Mouse (Mus musculus) C2C12 (cell line): ENCODE results near the gene Tbr1.

Experiments used
- CEBPB ChIP-seq: IDR thresholded peaks from one replicate; pipeline ENCODE4 v1.6.1; 2011; ENCODE audit warnings: low read depth, mild to moderate bottlenecking, control low read depth, moderate library complexity
- CTCF ChIP-seq: IDR thresholded peaks from one replicate; pipeline ENCODE4 v1.5.1; 2011; ENCODE audit not compliant: control insufficient read depth, insufficient read depth, insufficient read length
- FOSL1 ChIP-seq: IDR thresholded peaks from one replicate; pipeline ENCODE4 v1.8.0; 2011; ENCODE audit warnings: mild to moderate bottlenecking, low read length; ENCODE audit not compliant: poor library complexity, insufficient read depth, severe bottlenecking
- MAX ChIP-seq: IDR thresholded peaks from one replicate; pipeline ENCODE4 v1.6.1; 2011; ENCODE audit warnings: mild to moderate bottlenecking, control low read depth
- MYOD1 ChIP-seq: IDR thresholded peaks from one replicate; pipeline ENCODE4 v1.6.1; 2011; ENCODE audit warnings: low read depth; ENCODE audit not compliant: control insufficient read depth, insufficient read length
- MYOG ChIP-seq: IDR thresholded peaks from one replicate; pipeline ENCODE4 v1.6.1; 2011; ENCODE audit not compliant: control insufficient read depth, insufficient read length; ENCODE audit errors: extremely low read depth
- USF1 ChIP-seq: IDR thresholded peaks from one replicate; pipeline ENCODE4 v1.6.1; 2011; ENCODE audit warnings: low read depth, mild to moderate bottlenecking, control low read depth, moderate library complexity

DNA sequence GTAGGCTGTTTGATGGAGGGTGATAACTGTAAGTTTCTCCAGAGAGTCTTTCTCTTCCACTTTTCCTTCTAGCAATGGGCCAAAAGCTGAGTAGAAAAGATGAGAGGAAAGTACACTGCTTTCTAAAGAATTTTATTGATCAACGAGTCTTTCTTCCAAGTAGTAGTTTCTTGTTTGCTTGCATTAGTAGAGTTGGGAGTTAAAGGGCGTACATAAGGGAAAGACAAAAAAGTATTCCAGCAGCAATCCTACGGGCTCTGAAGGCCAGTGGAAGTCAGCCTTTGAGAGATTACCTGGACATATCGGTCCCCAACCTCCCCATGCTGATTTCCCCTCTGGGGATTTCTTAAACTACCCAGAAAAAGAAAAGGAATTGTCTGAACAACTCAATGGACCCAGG is 8.0 kb downstream of the Tbr1 start:
- TF ChIP-seq CTCF (no peak), FOSL1 (no peak), MYOG (no peak), CEBPB (no peak), USF1 (no peak), MAX (no peak), MYOD1 (no peak)
